Mouse (Mus musculus) left cerebral cortex, adult 11 months (tissue): Measurements from ENCODE around the gene Trim71.

Experiments
- DNase-seq: peaks from one replicate; pipeline ENCODE4 v3.0.0; 2022; ENCODE audit warnings: low spot score

The Trim71 gene

DNA sequence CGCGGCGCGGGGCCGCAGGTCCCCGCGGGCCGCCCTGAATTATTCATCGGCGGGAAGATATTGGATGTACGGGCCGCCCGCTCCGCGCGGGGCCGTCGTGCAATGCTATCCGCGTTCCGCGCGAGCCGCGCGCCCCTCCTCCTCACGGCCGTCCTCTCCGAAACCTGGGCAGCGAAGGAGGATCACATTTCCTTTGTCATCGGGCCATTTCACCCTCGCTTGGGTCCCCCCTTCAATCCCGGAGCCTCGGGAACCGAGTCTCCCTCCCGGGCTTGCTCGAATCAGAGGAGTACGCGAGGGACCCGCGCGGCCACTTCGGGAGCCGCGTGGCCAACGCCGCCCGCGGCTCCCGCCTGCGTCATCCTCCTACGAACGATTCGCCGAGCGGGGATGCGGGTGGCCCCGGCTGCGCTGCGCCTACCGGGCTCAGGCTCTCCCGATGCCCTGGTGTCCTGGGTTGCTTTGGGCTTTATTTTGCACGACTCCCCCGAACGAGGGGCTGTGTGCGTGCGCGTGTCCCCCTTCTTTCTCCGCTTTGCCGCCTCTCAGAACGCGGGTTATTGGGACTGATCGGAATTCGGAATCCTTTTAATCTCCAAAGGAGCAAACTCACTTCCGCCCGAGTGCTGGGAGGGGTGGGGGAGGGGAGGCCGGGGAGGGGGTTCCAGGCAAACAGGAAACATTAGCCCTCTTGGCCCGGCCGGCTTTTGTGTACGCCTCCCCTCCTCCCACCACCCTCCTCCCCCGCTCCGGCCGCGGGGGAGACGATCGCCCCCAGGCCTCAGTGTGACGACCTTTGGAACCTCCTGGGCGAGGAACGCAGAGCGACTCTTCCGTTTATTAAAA, at the start of gene Trim71:
TSS of gene Trim71 (minus strand) at position 609 of the 846 bp plus-strand sequence.
- no peak for DNase-seq

DNA sequence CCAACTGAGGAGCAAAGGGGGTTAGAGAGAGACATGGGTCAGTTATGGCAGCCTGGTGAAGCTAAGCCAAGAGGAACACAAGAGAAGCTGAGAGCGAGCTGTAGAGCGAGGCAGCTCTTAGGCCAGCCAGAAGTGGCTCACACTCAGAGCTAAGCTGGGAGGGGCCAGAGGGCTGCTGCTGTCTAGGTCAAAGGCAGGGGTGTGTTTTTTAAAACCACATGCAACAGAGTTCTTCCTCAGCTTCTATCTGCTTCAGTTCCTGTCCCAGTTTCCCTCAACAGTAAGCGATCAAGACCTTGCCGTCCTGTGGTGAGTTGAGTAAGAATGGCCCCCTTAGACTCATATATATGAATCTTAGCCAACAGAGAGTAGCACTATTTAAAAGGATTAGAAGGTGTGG, 48.9 kb upstream of the Trim71 start:
- no peak for DNase-seq

DNA sequence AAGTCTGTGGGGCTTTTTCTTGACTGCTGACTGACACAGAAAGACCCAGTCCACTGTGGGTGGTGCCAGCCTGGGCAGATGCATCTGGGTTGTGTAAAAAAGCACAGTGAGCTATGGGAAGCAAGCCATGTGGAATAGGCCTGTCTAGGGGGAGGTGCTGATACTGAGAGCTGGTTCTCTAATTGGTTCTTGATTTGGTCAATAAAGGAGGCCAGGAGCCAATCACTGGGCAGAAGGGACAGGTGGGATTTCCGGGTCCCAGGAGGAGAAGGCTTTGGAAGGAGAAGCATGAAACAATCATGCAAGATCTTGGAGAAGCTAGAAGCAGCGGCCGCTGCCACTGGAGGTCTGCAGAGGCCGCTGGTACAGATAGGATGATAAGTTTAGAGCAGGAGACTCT, 48.4 kb upstream of the Trim71 start:
- DNase-seq: no peak

DNA sequence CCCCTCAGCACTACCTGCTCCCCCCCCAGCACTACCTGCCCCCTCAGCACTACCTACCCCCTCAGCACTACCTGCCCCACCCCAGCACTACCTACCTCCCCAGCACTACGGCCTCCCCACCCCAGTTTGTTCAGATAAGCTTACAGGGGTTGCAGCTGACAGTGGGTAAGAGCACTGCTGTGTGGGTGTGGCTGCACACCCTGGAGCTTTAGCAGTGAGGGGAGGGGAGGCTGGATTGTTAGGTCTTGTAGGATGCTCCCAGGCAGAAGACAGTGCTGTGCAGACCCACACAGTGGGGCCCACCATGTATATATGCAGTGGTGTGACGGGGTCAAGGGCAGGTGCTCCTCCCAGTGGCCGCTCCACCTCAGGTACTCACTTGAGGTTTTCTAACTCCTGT, 46.1 kb upstream of the Trim71 start:
- no peak for DNase-seq

DNA sequence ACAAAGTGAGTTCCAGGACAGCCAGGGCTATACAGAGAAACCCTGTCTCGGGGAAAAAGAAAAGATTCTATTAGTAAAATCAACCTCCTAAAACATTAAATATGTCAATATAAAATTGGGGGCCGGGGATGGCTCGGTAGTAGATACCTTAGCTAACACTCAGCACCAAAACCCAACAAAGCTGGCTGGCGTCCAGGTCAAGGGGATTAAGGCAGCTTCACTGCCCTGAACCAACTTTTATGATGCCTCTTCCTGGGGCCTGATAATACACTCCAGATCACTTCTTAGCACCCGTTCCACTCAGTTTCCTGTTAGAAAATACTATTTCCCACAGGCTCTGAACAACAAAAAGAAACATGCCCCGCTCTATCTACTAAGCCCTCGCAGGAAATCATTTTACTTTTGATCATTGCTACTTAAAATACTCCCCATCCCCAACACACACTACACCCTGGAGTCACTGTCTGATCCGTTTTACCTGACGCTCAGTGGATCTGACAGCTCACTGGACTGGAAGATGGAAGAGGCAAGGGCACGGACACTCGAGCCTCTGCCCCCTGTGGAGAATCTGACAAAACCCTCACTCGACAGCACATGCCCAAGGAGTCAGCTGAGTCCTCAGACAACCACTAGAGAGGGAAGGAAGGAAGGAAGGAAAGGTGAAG, 39.8 kb upstream of the Trim71 start:
- no peak for DNase-seq

DNA sequence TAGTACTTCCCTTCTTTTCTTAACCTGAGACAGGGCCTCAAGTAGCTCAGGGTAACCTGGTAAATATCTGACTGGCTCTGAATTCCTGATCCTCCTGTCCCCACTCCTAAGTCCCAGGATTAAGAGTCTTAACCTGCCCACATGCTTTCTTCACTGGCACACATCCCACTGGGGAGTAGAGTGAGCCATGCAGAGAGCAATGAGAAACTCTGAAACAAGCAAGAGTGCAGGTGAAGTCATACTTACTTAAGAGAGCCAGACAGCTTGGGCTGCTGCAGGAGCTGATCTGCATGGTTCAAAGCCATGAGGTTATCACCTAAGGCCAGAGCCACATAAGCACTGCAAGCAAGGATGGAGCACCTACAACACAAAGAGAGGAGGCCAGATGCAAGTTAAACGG, 36.9 kb upstream of the Trim71 start:
- no peak for DNase-seq

DNA sequence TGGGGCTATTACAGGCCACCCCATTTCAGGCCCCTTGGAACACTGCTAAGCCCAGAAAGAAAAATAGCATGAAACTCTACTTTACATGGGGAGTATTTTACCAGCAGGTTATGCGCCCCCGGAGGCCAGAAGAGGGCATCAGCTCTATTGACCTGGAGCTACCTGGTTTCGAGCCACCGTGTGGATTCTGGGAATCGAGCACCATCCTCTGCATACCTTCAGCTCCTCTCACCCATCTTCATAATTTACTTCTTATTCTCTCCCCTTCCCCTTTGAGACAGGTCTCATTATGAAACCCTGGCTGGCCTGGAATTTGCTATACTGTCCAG, 20.8 kb upstream of the Trim71 start:
- DNase-seq: no peak

DNA sequence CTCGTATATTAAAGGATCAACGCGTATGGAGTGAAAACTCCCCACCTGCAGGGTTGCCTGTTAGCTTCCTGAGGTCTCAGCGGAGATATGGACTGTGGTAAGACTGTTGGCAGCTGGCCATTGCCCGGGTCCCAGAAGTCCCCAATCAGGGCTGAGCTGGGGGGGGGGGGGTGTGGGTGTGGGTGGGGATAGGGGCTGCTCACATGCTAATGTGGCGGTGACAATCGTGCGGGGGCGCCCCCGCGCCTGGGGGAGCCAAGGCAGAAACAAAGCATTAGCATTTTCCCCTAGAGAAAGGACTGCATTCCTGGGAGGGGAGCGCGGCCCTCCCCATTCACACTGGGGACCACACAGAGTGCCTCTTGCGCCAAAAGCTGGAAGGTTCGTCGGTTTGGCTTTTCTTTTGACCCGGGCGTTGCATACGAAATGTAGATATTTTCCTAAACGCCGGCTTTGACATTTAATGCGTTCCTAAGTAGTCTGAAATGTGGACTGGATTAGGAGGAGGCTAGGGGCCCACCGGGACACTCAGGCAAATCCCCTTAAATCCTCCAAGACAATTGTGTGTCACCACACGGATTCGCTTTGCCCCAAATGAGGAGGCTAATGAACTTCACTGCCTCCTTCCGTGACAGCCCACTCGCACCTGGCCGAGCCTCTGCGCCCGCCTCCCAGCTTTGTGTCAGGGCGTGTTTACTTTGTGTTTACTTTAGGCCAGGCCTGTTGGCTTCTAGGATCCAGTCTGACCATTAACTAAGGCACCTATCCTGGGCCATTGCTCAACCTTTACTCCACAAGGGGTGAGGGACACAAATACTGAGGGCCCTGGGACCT, 20.2 kb upstream of the Trim71 start:
- no peak for DNase-seq

DNA sequence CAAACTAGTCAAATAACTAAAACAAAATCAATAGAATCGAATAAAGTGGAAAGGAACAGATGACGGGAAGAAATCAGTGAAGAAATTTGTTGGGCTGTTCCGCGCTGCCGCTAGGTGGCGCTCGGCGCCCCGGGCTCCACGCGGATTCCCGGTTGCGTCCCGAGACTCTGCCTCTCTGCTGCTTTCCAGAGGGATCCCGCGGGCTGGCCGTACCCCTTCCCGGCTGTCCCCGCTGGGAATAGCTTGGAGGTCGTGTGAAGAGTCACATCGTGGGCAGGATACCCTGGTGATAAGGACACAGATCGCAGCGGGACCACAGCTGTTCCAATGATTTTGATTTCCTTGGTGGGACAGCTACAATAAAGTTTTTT, 19.6 kb upstream of the Trim71 start:
- DNase-seq: peak; percentile 15

DNA sequence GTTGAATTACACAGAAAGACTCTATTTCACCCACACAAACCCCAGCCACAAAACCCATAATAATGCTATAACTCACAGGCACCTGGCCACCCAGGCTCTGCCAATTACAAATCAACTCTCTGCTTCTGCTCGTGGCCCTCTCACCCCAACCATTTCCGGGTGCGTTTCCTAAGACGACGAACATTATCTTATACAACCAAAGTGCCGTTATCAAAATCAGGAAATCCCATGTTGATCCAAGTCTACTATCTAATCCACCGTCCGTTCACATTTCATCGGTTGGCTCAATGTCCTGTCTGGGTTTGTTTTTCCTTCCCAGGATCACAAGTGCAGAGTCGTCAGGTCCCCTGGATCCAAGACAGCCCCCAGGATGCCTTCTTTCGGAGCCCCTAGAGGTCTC, 14.5 kb upstream of the Trim71 start:
- no peak for DNase-seq

DNA sequence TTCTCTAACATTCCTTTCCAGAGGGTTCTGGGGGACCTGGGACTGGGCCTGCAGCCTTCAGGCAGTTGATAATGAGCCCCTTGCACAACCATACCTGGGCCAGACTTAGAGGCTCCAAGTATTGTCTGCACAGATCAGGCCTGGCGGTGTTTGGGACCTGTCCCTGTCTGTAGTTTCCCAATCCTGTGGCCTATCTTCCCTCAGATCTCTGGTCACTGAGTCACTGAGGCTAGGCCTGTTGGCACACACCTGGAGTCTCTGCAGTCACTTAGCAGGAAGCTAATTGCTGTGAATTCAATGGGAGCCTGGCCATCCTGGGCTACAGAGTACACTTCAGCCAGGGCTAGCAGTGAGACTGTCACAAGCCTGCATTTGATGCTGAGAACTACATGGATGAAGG, 11.8 kb upstream of the Trim71 start:
- no peak for DNase-seq

DNA sequence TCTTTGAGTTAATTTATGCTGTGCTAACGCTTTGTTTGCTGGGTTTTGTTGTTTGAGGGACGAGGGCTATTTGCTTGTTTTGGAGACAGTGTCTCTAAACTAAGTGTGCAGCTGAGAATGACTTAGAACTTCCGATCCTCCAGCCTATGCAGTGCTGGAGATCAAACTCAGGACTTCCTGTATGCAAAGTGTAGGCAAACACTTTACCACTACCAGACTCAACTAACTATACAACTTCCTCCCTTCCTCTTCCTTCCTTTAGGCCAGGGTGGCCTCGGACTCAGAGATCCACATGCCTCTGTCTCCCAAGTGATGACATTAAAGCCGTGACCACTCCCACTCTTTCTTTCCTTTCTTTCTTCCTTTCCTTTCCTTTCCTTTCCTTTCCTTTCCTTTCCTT, 9.4 kb upstream of the Trim71 start:
- DNase-seq: no peak

DNA sequence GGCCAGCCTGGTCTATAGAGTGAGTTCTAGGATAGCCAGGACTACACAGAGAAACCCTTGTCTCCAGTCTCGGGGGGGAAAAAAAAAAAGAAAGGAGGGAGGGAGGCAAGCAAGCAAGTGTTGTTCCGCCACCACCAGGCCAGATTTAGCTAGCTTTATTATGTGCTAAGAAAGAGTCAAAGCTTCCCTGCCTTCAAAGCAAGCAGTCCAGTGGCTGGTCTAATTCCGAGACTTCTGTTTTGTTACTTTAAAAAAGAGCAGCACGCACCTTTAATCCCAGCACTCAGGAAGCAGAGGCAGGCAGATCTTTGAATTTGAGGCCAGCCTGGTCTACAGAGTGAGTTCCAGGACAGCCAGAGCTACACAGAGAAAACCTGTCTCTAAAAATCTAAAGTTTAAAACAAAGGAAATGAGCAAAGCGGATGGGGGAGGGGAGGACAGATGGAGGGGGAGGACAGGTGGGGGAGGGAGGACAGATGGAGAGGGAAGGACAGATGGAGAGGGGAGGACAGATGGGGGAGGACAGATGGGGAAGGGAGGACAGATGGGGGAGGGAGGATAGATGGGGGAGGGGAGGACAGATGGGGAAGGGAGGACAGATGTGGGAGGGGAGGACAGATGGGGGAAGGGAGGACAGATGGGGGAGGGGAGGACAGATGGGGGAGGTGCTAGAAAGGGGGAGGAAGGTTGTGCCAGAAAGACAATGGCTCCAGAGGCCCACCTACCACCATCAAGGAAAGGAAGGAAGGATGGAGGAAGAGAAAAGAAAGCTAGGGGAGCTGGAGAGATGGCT, 4.7 kb upstream of the Trim71 start:
- no peak for DNase-seq

DNA sequence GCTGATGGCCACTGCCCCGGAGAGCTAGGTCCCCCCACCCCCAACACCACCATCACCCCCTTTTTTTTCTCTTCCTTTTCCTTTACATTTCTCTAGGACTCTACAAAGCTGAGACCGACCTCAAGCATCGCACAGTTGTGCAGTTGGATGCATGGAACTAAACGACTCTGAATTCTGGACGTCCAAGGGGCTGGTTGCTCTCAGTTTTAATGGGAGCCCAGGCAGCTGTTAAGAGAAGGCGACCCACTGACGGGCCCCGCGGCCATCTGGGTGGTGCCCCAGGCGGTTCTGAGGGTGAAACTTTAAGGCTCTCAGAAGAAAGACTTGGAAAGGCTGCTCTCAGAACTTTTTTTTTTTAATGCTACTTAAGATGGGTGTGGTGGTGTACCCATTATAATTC, 498 bp upstream of the Trim71 start:
- DNase-seq: no peak

DNA sequence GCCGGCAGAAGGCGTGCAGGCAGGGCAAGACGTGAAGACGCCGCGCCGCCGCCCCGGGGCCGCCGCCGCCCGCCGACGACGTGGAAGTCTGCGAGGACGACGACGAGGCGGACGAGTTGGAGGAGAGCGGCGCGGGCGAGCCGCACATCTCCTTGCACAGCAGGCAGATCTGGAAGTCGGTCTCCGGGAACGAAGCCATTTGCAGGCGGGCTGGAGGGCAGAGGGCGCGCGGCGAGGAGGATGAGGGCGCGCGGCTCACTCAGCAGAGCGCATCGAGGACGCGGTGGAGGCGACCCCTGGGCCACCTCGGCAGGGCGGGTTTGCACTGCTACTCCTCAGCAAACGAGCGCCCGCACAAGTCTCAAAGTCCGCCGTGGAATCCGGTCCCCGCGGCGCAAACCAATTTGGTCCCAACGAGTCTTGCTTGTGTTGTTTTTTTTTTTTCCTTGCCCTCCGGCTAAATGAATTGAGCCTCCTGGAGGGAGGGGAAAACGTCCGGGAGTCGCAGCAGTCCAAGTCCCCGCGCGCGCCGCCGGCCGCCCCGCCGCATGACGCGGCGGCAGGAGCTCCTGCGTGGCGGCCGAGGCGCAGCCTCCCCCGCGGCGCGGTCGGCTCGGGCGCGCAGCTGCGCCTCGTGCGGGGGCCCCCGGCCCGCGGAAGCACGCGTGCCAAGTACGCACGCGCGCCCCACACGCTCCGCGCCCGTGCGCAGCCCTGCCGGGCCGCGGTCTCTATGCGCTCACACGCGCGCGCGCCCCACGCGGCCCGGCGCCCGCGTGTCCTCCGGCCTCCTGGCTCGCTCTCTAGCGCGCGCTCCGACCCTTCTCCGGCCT, 1.0 kb downstream of the Trim71 start:
- no peak for DNase-seq

DNA sequence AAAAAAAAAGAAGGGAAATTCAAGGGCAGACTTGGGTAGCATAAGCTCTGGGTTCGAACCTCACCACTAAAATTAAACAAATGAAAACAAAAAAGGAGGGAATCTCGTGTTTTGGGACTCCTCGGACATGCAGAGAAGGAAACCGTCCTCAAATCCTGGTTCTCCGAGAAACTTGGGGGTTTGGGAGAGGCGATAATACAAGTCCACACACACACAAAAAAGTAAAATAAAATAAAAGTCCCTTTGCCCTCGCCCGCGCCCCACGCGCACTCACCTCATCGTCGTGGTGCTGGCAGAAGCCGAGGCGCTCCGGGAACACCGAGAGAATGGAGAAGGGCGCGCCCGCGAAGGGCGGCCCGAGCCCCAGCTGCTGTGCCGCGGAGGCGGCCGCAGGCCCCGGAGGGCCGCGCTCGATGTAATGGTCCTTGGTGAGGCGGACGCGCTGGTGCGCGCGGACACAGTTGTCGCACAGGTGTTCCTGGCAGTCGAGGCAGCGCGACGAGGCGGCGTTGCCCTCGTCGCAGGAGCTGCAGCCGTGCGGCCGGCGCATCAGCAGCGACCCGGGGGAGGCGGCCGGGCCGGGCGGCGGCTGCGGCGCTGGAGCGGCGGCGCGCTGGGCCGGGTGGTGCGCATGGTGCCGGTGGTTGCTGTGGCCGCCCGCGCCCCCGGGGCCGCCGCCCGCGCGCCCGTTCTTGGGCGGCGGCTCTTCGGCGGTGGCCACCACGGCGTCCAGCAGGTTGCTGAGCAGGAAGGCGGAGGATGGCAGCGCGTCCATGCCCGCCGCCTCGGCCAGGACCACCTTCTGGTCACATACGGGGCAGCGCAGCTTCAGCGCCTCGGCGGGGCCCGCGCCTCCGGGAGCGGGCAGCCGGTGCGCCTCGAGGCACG, 1.9 kb downstream of the Trim71 start:
- no peak for DNase-seq

DNA sequence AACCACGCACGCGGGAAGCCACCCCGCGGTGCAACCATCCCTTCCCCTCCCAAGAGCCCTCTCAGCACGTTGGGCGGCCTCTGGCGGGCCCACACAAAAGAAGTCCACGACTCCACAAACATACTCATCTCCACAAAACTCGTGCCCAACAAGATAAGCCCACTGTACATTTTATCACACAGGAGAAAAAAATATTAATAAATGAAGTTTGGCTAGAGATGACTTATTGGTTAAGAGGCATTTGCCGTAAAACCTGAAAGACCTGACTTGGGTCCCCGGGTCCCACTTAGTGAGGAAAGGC, 2.5 kb downstream of the Trim71 start:
- no peak for DNase-seq

DNA sequence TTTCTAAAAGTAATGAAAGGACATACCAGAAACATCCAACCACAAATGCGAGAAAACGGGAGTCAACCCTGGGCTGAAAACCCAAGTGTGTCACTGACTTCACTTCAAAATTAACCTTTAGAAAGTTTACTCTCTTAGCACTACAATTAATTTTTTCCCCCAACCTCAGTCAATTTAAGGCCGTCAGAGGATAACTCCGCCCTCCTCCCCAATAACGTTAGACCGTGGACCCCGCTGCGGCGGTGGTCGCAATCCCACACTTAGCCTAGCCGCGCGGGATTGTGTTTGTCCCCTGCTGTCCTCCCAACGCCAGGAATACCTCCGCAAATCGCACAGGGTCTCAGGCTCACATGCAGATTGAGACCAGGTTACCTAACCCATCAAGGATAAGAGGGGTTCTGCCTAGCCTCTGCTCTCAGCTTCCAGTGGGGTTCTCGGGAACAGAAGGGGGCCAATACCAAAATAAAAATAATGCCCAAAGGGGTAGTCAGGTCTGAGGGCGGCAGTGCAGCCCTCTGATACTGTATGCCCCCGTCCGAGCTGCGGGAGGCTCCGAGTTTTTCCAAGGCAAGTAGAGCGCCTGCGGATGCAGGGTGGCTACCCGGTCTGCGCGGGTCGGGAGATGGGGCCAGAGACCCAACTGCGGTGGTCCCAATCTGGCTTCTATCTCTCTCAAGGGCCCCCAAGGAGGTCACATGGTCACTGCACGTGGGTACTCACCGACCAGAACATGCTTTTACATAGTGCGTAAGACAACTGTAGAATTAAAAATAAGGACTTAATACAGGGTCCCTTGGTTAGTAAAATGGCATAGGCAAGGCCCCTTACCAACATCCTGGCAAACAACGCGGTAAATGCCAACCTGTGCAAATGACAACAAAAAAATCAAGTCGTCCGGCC, 3.1 kb downstream of the Trim71 start:
- no peak for DNase-seq

DNA sequence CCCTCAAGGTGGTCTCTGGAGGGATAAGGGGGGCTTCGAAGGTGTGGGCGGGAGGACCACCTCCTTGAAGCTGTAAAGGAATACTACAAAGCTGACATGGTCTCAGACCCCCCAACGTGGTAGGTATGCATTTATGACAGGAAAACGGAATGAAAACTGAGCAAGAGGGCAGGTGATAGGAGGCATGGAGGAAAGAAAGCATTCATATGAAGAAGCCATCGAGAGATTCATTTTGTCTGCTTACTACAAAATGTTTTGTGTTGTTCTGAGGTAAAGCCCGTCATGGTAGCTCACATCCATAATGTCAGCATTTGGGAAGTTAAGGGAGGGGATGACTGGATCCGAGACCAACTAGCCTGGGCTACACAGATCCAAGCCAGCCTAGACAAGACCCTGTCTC, 4.0 kb downstream of the Trim71 start:
- DNase-seq: no peak
